ENCODE assay signal across 8 mouse cellular contexts in the genomic region with DNA sequence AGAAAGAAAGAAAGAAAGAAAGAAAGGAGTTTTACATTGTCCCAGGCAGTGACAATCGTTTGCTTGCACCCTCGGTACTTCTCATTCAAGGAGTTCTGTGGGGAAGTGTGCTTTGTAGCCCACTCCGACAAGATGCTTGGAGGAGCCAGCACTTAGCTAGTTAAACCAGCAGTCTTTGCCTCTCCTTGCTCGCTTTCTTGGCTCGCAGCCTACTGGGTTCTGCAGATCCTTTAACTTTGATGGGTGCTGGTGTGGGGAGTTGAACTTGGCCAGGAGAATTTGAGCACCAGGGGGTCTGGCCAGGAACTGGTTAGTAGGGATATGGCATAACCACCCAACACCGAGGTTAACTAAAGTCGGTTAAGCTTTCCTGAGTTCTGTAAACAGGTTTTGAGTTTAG.
A peak's percentile ranks its signal among the peaks of the same experiment; 100 is the strongest.
DNase-seq lines count a peak whose midpoint lies in the region; ATAC-seq lines count a peak whose summit lies in the region.

No protein-coding gene starts in this region.

- no peaks in the 10 kb centered on the region for H3K9me3 ChIP-seq in lung, embryonic 16.5 days (ENCODE audit: control insufficient read depth, low read length)
- no peaks in the 10 kb centered on the region for H3K9me3 ChIP-seq in neural tube, embryonic 15.5 days (replicated peaks)

- H3K4me1 ChIP-seq in lung, embryonic 16.5 days (replicated peaks; ENCODE audit: control insufficient read depth, insufficient read depth, low read length), result peaks cover 46% of the 10 kb centered on the region
- H3K4me1 ChIP-seq in neural tube, embryonic 15.5 days, result peaks cover 63% of the 10 kb centered on the region

- DNase-seq in adrenal gland, adult 2 months, result peak; percentile 44
- DNase-seq in adrenal gland, adult 8-10 months, result no peak
- DNase-seq in lung, postnatal 25 days (ENCODE audit: low spot score), result no peak
- DNase-seq in kidney, postnatal 4 days, result peak; percentile 60 to 66
- DNase-seq in layer of hippocampus, adult 9-11 months, result no peak
- no peak for DNase-seq in spleen, postnatal 10 days (ENCODE audit: low spot score in 2 of 2)

- peak overlapping the region; percentile 61 for H3K9ac ChIP-seq in lung, embryonic 16.5 days (ENCODE audit: low read length)
- H3K9ac ChIP-seq in neural tube, embryonic 15.5 days (replicated peaks), result peak overlapping the region; percentile 33

- H3K4me2 ChIP-seq in lung, embryonic 16.5 days (ENCODE audit: low read depth, low read length), result peak overlapping the region; percentile 87
- peak overlapping the region; percentile 84 for H3K4me2 ChIP-seq in neural tube, embryonic 15.5 days

- H3K36me3 ChIP-seq in lung, embryonic 16.5 days (ENCODE audit: control insufficient read depth, insufficient read depth, low read length), result no peaks in the 10 kb centered on the region
- no peaks in the 10 kb centered on the region for H3K36me3 ChIP-seq in neural tube, embryonic 15.5 days

- no peaks in the 10 kb centered on the region for H3K27me3 ChIP-seq in lung, embryonic 16.5 days (ENCODE audit: control insufficient read depth, insufficient read depth, low read depth, low read length)
- no peaks in the 10 kb centered on the region for H3K27me3 ChIP-seq in neural tube, embryonic 15.5 days (replicated peaks)

- ATAC-seq in lung, embryonic 16.5 days (ENCODE audit: low read depth), result no peak
- no peak for ATAC-seq in neural tube, embryonic 15.5 days (ENCODE audit: low FRiP score)

- peak overlapping the region; percentile 99 for H3K27ac ChIP-seq in lung, embryonic 16.5 days (ENCODE audit: low read length)
- no peak overlapping the region for H3K27ac ChIP-seq in neural tube, embryonic 15.5 days (replicated peaks)

- peak overlapping the region; percentile 79 for H3K4me3 ChIP-seq in lung, embryonic 16.5 days (ENCODE audit: low read length)
- H3K4me3 ChIP-seq in neural tube, embryonic 15.5 days (replicated peaks), result peak overlapping the region; percentile 57

- 5% methylated on average over 7 of the region's 7 CpGs for WGBS in lung, embryonic 16.5 days
- 15% methylated on average over 7 of the region's 7 CpGs for WGBS in neural tube, embryonic 15.5 days

Comparison
In these comparisons a context has a peak if more than half of its experiments do, and no peak if none do; other contexts are left out.
1. DNase-seq: peak in adrenal gland, adult 2 months (single experiment) and kidney, postnatal 4 days (2 of 2); none in adrenal gland, adult 8-10 months (single experiment), lung, postnatal 25 days (single experiment), layer of hippocampus, adult 9-11 months (single experiment) and spleen, postnatal 10 days (0 of 2).